ENCODE assay signal across 15 mouse cellular contexts in genomic region chr3:71702320-71702719, GRCm38 (mm10).
DNase-seq lines count a peak whose midpoint lies in the region.
"Had no signal": no experiment of that assay in that cellular context is flagged by ENCODE, and none has a peak within 500 bp of the region (broad histone marks: within the 10 kb centered on the region; RNA-seq: fewer than 3 reads in every experiment).

No protein-coding gene starts in this region.

- peak; percentile 6 for DNase-seq in layer of hippocampus, adult 11-12 months (ENCODE audit: low spot score)
- DNase-seq in layer of hippocampus, postnatal 36 days: no peak
- DNase-seq in layer of hippocampus, adult 9-11 months: peak; percentile 5
- no peak for DNase-seq in layer of hippocampus, postnatal 25 days (ENCODE audit: extremely low spot score in 1 of 2, low spot score in 1 of 2)
- peak; percentile 16 for DNase-seq in telencephalon, adult 2 months (ENCODE audit: low read depth, low spot score)
- no peak for DNase-seq in cerebellum, adult 18-20 months
- DNase-seq: adrenal gland, adult 2 months; adrenal gland, postnatal 10 days; adrenal gland, postnatal 25 days; cerebellum, adult 11-12 months; cerebellum, adult 8-10 months; cerebellum, adult 9-11 months; cerebellum, postnatal 14 days; cerebellum, postnatal 36 days; embryo, embryonic 11 days had no signal

Comparison
In these comparisons a context has a peak if more than half of its experiments do, and no peak if none do; other contexts are left out.
1. DNase-seq: peak in layer of hippocampus, adult 11-12 months (single experiment), layer of hippocampus, adult 9-11 months (single experiment) and telencephalon, adult 2 months (single experiment); none in layer of hippocampus, postnatal 36 days (0 of 2), layer of hippocampus, postnatal 25 days (0 of 2) and cerebellum, adult 18-20 months (0 of 2).